Mouse (Mus musculus) spleen, postnatal 14 days (tissue): Measurements from ENCODE around the gene Tnc.
"Not testable (repeated sequence)": the region's sequence is repeated elsewhere in the genome, so short reads cannot be mapped to it uniquely, and the experiment has no call there.

Source experiments
- DNase-seq, 2 experiments: peaks; one replicate each; pipeline ENCODE4 v3.0.0; 2021 to 2022; ENCODE audit warnings: low spot score in 2 of 2

The Tnc gene

GRCm38 (mm10) chr4:63969891-63970290, 76.9 kb downstream of the Tnc start:
- DNase-seq: no peak

GRCm38 (mm10) chr4:63963410-63963809, 83.4 kb downstream of the Tnc start:
- no peak for DNase-seq

GRCm38 (mm10) chr4:63961858-63962468, 84.9 kb downstream of the Tnc start:
- no peak for DNase-seq

- DNase-seq: no peak
Observed at GRCm38 (mm10) chr4:63958601-63959000, 88.2 kb downstream of the Tnc start.

GRCm38 (mm10) chr4:63950054-63950453, 96.8 kb downstream of the Tnc start:
- no peak for DNase-seq

GRCm38 (mm10) chr4:63948688-63949073, 98.1 kb downstream of the Tnc start:
- DNase-seq: not testable (repeated sequence)

- DNase-seq: peak; percentile 11 to 42
Observed at GRCm38 (mm10) chr4:63948066-63948687, 98.6 kb downstream of the Tnc start.

GRCm38 (mm10) chr4:63943813-63944212, 103.0 kb downstream of the Tnc start:
- no peak for DNase-seq

- DNase-seq: no peak
Observed at GRCm38 (mm10) chr4:63942875-63943274, 103.9 kb downstream of the Tnc start.

GRCm38 (mm10) chr4:63941420-63941819, 105.4 kb downstream of the Tnc start:
- DNase-seq: no peak

- DNase-seq: no peak
Observed at GRCm38 (mm10) chr4:63939428-63939827, 107.4 kb downstream of the Tnc start.

- DNase-seq: no peak
Observed at GRCm38 (mm10) chr4:63935960-63936359, 110.9 kb downstream of the Tnc start.

GRCm38 (mm10) chr4:63935314-63935713, 111.5 kb downstream of the Tnc start:
- no peak for DNase-seq

GRCm38 (mm10) chr4:63930863-63931262, 116.0 kb downstream of the Tnc start:
- DNase-seq: no peak

GRCm38 (mm10) chr4:63929490-63929889, 117.3 kb downstream of the Tnc start:
- DNase-seq: no peak

GRCm38 (mm10) chr4:63928192-63928591, 118.6 kb downstream of the Tnc start:
- DNase-seq: no peak

- DNase-seq: no peak
Observed at GRCm38 (mm10) chr4:63917181-63917580, 129.6 kb downstream of the Tnc start.

GRCm38 (mm10) chr4:63916753-63917152, 130.1 kb downstream of the Tnc start:
- DNase-seq: no peak

- DNase-seq: no peak
Observed at GRCm38 (mm10) chr4:63916288-63916687, 130.5 kb downstream of the Tnc start.
